Mouse (Mus musculus) lung, embryonic 14.5 days (tissue): ENCODE measurements at regions not wholly inside any gene's neighbourhood (a gene's known extent, or its start where the extent isn't known, plus 50 kb on each side); places are given as distances from the start of the nearest gene placed in this dataset.

Experiments used
- ATAC-seq: fragments of 200-750 bp; cut with Nextera tagmentation; 2 replicates; pipeline ENCODE4 v1.8.0; 2017; ENCODE audit warnings: mild to moderate bottlenecking, moderate TSS enrichment, moderate library complexity; ENCODE audit not compliant: insufficient read depth
- DNase-seq: peaks from one replicate; pipeline ENCODE4 v3.0.0-alpha.2; 2015
- H3K27ac ChIP-seq: fragments of 300-500 bp; sonication (generic); 2 replicates; pipeline ENCODE4 v1.5.1; 2014; ENCODE audit warnings: low read depth, mild to moderate bottlenecking, moderate library complexity
- H3K27me3 ChIP-seq: fragments of 300-500 bp; sonication (generic); 2 replicates; pipeline ENCODE4 v1.6.1; 2014; ENCODE audit warnings: low read length, control low read depth; ENCODE audit not compliant: insufficient read depth
- H3K36me3 ChIP-seq: fragments of 300-500 bp; sonication (generic); 2 replicates; pipeline ENCODE4 v1.6.1; 2014; ENCODE audit warnings: control low read depth; ENCODE audit not compliant: insufficient read depth
- H3K4me1 ChIP-seq: fragments of 300-500 bp; sonication (generic); 2 replicates; pipeline ENCODE4 v1.6.1; 2014; ENCODE audit warnings: antibody characterized with exemption, control low read depth; ENCODE audit not compliant: insufficient read depth
- H3K4me2 ChIP-seq: fragments of 300-500 bp; sonication (generic); 2 replicates; pipeline ENCODE4 v1.6.1; 2014; ENCODE audit warnings: mild to moderate bottlenecking
- H3K4me3 ChIP-seq: fragments of 300-500 bp; sonication (generic); 2 replicates; pipeline ENCODE4 v1.5.1; 2014; ENCODE audit warnings: low read depth, low read length
- H3K9ac ChIP-seq: fragments of 300-500 bp; sonication (generic); 2 replicates; pipeline ENCODE4 v1.6.1; 2014
- H3K9me3 ChIP-seq: fragments of 300-500 bp; sonication (generic); 2 replicates; pipeline ENCODE4 v1.6.1; 2016; ENCODE audit warnings: low read depth, low read length, control low read depth
- CTCF ChIP-seq: IDR thresholded peaks from 2 replicates; pipeline ENCODE4 v1.5.1; 2016; ENCODE audit warnings: antibody characterized with exemption, low read depth
- WGBS: fragments of 180-500 bp; shearing (Covaris S2); extraction: QIAGEN DNeasy Blood & Tissue Kit; methylation state at CpG from one replicate; pipeline ENCODE4 v1.1.7; 2014; 5-methylcytosine and 5-hydroxymethylcytosine counted together

GRCm38 (mm10) chr12:65674916-65675660, 449.8 kb downstream of the Wdr20rt start:
- no peak overlapping the region for H3K4me3 ChIP-seq
- H3K4me2 ChIP-seq = no peak overlapping the region
- H3K9ac ChIP-seq = no peak overlapping the region
- no peaks in the 10 kb centered on the region for H3K4me1 ChIP-seq
- no peaks in the 10 kb centered on the region for H3K9me3 ChIP-seq
- WGBS = 76% methylated on average over 1 of the region's 1 CpGs
- TF ChIP-seq CTCF = no peak
- no peak overlapping the region for H3K27ac ChIP-seq
- DNase-seq (no peak), ATAC-seq (no peak)
- H3K27me3 ChIP-seq = no peaks in the 10 kb centered on the region
- H3K36me3 ChIP-seq = no peaks in the 10 kb centered on the region

- Histone ChIP-seq H3K4me2 (no peak overlapping the region), H3K36me3 (no peaks in the 10 kb centered on the region), H3K4me1 (no peaks in the 10 kb centered on the region), H3K27ac (no peak overlapping the region), H3K9ac (no peak overlapping the region), H3K4me3 (no peak overlapping the region), H3K9me3 (no peaks in the 10 kb centered on the region), H3K27me3 (no peaks in the 10 kb centered on the region)
- TF ChIP-seq CTCF = no peak
- DNase-seq (no peak), ATAC-seq (no peak)
- 49% methylated on average over 2 of the region's 2 CpGs for WGBS
Observed at GRCm38 (mm10) chr12:65680335-65680734, 455.0 kb downstream of the Wdr20rt start.

GRCm38 (mm10) chr12:65681826-65682225, 456.5 kb downstream of the Wdr20rt start:
- H3K27me3 ChIP-seq = no peaks in the 10 kb centered on the region
- H3K4me1 ChIP-seq = no peaks in the 10 kb centered on the region
- H3K27ac ChIP-seq = no peak overlapping the region
- H3K4me3 ChIP-seq = no peak overlapping the region
- WGBS = 87% methylated on average over 6 of the region's 6 CpGs
- H3K4me2 ChIP-seq = no peak overlapping the region
- no peaks in the 10 kb centered on the region for H3K9me3 ChIP-seq
- H3K9ac ChIP-seq = no peak overlapping the region
- ATAC-seq (no peak), DNase-seq (no peak)
- H3K36me3 ChIP-seq = no peaks in the 10 kb centered on the region
- TF ChIP-seq CTCF = no peak

GRCm38 (mm10) chr12:65704985-65705384, 479.7 kb downstream of the Wdr20rt start:
- H3K27me3 ChIP-seq = no peaks in the 10 kb centered on the region
- H3K36me3 ChIP-seq = no peaks in the 10 kb centered on the region
- no peak overlapping the region for H3K4me2 ChIP-seq
- no peak overlapping the region for H3K4me3 ChIP-seq
- no peaks in the 10 kb centered on the region for H3K4me1 ChIP-seq
- no peak for TF ChIP-seq CTCF
- 49% methylated on average over 1 of the region's 1 CpGs for WGBS
- H3K9me3 ChIP-seq = no peaks in the 10 kb centered on the region
- DNase-seq = no peak
- H3K9ac ChIP-seq = no peak overlapping the region
- ATAC-seq = no peak
- H3K27ac ChIP-seq = no peak overlapping the region

GRCm38 (mm10) chr12:65712304-65712703, 487.0 kb downstream of the Wdr20rt start:
- ATAC-seq (no peak), DNase-seq (no peak)
- Histone ChIP-seq H3K27me3 (no peaks in the 10 kb centered on the region), H3K9ac (no peak overlapping the region), H3K36me3 (no peaks in the 10 kb centered on the region), H3K4me2 (no peak overlapping the region), H3K27ac (no peak overlapping the region), H3K4me1 (no peaks in the 10 kb centered on the region), H3K9me3 (no peaks in the 10 kb centered on the region), H3K4me3 (no peak overlapping the region)
- no peak for TF ChIP-seq CTCF
- WGBS = 75% methylated on average over 2 of the region's 2 CpGs
